Mouse (Mus musculus) myocyte (in vitro differentiated cells): ENCODE measurements around the gene Ndufs8.

Experiments used
- CEBPB ChIP-seq: IDR thresholded peaks from 2 replicates; pipeline ENCODE4 v1.6.1; 2011; ENCODE audit warnings: mild to moderate bottlenecking, moderate library complexity; ENCODE audit not compliant: poor library complexity, insufficient read depth, severe bottlenecking
- E2F4 ChIP-seq: IDR thresholded peaks from one replicate; pipeline ENCODE4 v1.6.1; 2011; ENCODE audit warnings: mild to moderate bottlenecking, control low read depth, moderate library complexity; ENCODE audit not compliant: insufficient read depth
- MAX ChIP-seq: IDR thresholded peaks from one replicate; pipeline ENCODE4 v1.6.1; 2011; ENCODE audit warnings: low read depth, mild to moderate bottlenecking, control low read depth
- MYOD1 ChIP-seq, 3 experiments: IDR thresholded peaks; one replicate each; pipeline ENCODE4 v1.6.1; 2011; ENCODE audit warnings: control low read depth in 2 of 3, low read depth in 2 of 3, mild to moderate bottlenecking in 2 of 3, moderate library complexity in 1 of 3; ENCODE audit not compliant: insufficient read length in 2 of 3, control insufficient read depth in 1 of 3
- MYOG ChIP-seq, 3 experiments: IDR thresholded peaks; one replicate each; pipeline ENCODE4 v1.6.1; 2011; ENCODE audit warnings: control low read depth in 2 of 3, low read depth in 2 of 3, mild to moderate bottlenecking in 2 of 3; ENCODE audit not compliant: insufficient read length in 2 of 3, control insufficient read depth in 1 of 3, insufficient read depth in 1 of 3
- POLR2A ChIP-seq: IDR thresholded peaks from one replicate; pipeline ENCODE4 v1.6.1; 2011; ENCODE audit warnings: low read depth, mild to moderate bottlenecking, control low read depth, moderate library complexity; ENCODE audit not compliant: insufficient read length
- POLR2AphosphoS2 ChIP-seq: IDR thresholded peaks from one replicate; pipeline ENCODE4 v1.6.1; 2011; ENCODE audit warnings: low read depth, control low read depth; ENCODE audit not compliant: insufficient read length
- REST ChIP-seq: IDR thresholded peaks from one replicate; pipeline ENCODE4 v1.6.1; 2011; ENCODE audit warnings: mild to moderate bottlenecking, control low read depth, moderate library complexity; ENCODE audit not compliant: insufficient read depth, insufficient read length
- SRF ChIP-seq: IDR thresholded peaks from one replicate; pipeline ENCODE4 v1.6.1; 2011; ENCODE audit warnings: low read depth; ENCODE audit not compliant: control insufficient read depth, insufficient read length
- TCF3 ChIP-seq: IDR thresholded peaks from one replicate; pipeline ENCODE4 v1.6.1; 2011; ENCODE audit warnings: low read depth, control low read depth; ENCODE audit not compliant: insufficient read length
- USF1 ChIP-seq: IDR thresholded peaks from one replicate; pipeline ENCODE4 v1.6.1; 2011; ENCODE audit warnings: low read depth, mild to moderate bottlenecking, control low read depth, moderate library complexity

DNA sequence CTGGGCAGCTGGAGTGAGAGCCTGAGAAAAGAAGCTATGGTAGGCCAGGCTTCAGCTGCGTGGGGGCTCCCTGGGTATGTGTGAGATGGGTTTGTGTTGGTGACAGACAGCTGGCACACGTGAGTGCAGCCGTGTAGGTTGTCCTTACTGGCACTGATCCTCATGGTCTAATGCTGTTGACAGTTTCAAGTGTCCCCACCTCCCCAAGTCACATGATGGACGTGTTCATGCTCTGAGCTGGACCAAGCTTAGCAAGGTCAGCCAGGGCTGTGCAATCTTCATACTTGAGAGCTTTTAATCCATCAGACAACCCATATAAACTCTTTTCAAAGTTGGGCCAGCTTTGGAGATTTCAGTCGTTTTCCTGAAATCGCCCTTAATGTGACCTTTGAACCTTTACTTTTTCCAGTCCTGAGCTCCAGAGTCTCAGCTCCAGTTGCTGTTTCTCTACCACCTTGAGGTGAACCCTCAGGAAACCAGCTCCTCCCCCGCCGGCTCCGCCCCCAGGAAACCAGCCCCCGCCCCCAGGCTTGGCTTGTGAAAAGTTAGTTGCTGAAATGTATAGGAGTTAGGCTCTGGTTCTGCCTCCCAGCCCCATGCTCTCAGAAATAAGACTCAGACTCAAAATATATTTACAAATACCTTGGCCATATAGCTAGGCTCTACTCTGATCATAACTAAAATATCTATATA lies 33.4 kb upstream of the Ndufs8 start:
- no peak for TF ChIP-seq MYOG (IDR thresholded peaks at IDR 0.05; ENCODE audit: control insufficient read depth in 1 of 3, insufficient read depth in 1 of 3, insufficient read length in 2 of 3, low read depth in 2 of 3)
- TF ChIP-seq POLR2A: no peak
- no peak for TF ChIP-seq POLR2AphosphoS2
- TF ChIP-seq USF1: no peak
- TF ChIP-seq REST: no peak
- TF ChIP-seq MAX: no peak
- TF ChIP-seq E2F4: no peak
- no peak for TF ChIP-seq MYOD1 (IDR thresholded peaks at IDR 0.05; ENCODE audit: control insufficient read depth in 1 of 3, insufficient read length in 2 of 3, low read depth in 2 of 3)
- TF ChIP-seq CEBPB: no peak
- TF ChIP-seq SRF: no peak
- TF ChIP-seq TCF3: no peak
